Mouse (Mus musculus) heart, postnatal 4 days (tissue): ENCODE measurements around the gene Ipp. TPM values are rescaled to one million over a fixed set of nuclear protein-coding genes. Genes with fewer than 3 reads are reported as not detected.

ENCODE experiments used
- DNase-seq: peaks from one replicate; pipeline ENCODE4 v3.0.0; 2021
- total RNA-seq, 2 experiments: library from RNA; stranded (reverse); gene quantifications; 2 replicates each; pipeline ENCODE4 v1.2.3; 2021

Gene Ipp
- total RNA-seq: 10 to 100 TPM; 17.3 to 18.0 TPM

GRCm38 (mm10) chr4:116507425-116508218 lies at the start of gene Ipp:
Ipp (plus strand) TSS chr4:116507549.
- DNase-seq: peak; percentile 96

GRCm38 (mm10) chr4:116461943-116462342 lies 45.4 kb upstream of the Ipp start:
- DNase-seq: no peak

GRCm38 (mm10) chr4:116463231-116464125 lies 43.9 kb upstream of the Ipp start:
- peak; percentile 58 for DNase-seq

GRCm38 (mm10) chr4:116464126-116464981 lies 43.0 kb upstream of the Ipp start, which contains the start of gene Mast2:
Mast2 (minus strand) TSS chr4:116464183.
- DNase-seq: peak; percentile 89

GRCm38 (mm10) chr4:116481322-116481721 lies 26.0 kb upstream of the Ipp start:
- DNase-seq: no peak

- DNase-seq: peak; percentile 66
Measured at GRCm38 (mm10) chr4:116483476-116483875, 23.9 kb upstream of the Ipp start.

GRCm38 (mm10) chr4:116491119-116491536 lies 16.2 kb upstream of the Ipp start:
- peak; percentile 68 for DNase-seq

GRCm38 (mm10) chr4:116491886-116492285 lies 15.5 kb upstream of the Ipp start:
- no peak for DNase-seq

GRCm38 (mm10) chr4:116492460-116492859 lies 14.9 kb upstream of the Ipp start:
- DNase-seq: peak; percentile 9

- DNase-seq: no peak
Measured at GRCm38 (mm10) chr4:116493646-116494045, 13.7 kb upstream of the Ipp start.

- DNase-seq: no peak
Measured at GRCm38 (mm10) chr4:116499978-116500377, 7.4 kb upstream of the Ipp start.

- peak; percentile 7 for DNase-seq
Measured at GRCm38 (mm10) chr4:116506886-116507424, 394 bp upstream of the Ipp start.

GRCm38 (mm10) chr4:116531109-116531508 lies 23.8 kb downstream of the Ipp start:
- DNase-seq: no peak

GRCm38 (mm10) chr4:116536351-116536750 lies 29.0 kb downstream of the Ipp start:
- no peak for DNase-seq

- no peak for DNase-seq
Measured at GRCm38 (mm10) chr4:116537737-116538136, 30.4 kb downstream of the Ipp start.

GRCm38 (mm10) chr4:116550432-116550831 lies 43.1 kb downstream of the Ipp start:
- DNase-seq: no peak

- no peak for DNase-seq
Measured at GRCm38 (mm10) chr4:116553035-116553434, 45.7 kb downstream of the Ipp start.

- DNase-seq: peak; percentile 81
Measured at GRCm38 (mm10) chr4:116555413-116556300, 48.3 kb downstream of the Ipp start, which contains the start of gene Tmem69. Tmem69 (minus strand) TSS chr4:116555936.

- peak; percentile 94 for DNase-seq
Measured at GRCm38 (mm10) chr4:116556561-116557305, 49.4 kb downstream of the Ipp start.
